Mouse (Mus musculus) erythroblast, embryonic 14.5 days (primary cell): Measurements from ENCODE around the gene Ust.

Experiments used
- GATA1 ChIP-seq: IDR thresholded peaks from 2 replicates; pipeline ENCODE4 v1.6.1; 2012; ENCODE audit warnings: low read length, inconsistent platforms, mixed read lengths
- TAL1 ChIP-seq: IDR thresholded peaks from 3 replicates; pipeline ENCODE4 v1.6.1; 2012; ENCODE audit warnings: low read length, inconsistent platforms, mixed read lengths

DNA sequence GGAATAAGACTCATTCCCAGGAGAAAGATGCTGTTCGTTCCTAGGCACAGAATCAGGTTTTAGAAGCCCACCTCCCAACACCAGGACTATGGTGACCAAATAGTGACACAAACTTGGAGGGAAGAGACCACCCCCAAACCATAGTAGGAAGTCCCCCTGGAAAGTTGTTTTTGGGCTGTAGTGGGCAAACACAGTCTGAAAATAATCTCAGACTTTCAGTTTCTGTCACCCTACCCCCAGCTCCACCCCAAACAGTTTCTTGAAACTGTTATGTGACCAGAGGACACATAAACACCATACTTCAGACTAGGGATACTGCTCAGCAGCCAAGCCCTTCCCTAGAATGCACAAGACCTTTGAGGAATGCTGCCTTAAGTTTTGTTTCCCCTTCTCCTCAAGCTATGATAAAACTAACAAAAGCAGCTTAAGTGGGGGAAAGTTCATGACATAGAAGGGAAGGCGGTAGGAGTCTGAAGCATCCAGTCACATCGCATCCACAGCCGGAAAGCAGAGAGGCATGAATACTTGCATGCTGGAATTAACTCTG, 12.0 kb upstream of the Ust start:
- TF ChIP-seq TAL1, result no peak
- no peak for TF ChIP-seq GATA1
